Mouse (Mus musculus): ENCODE results near the gene Fam208a. TPM values are rescaled to one million over a fixed set of nuclear protein-coding genes. Genes with fewer than 3 reads are reported as not detected.

Fam208a gene
- 35.3 and 39.4 TPM in 2 replicates for polyA plus RNA-seq (2012; rRNA removed)

GRCm38 (mm10) chr14:27428573-27428972, at the start of gene Fam208a:
Fam208a (plus strand) TSS chr14:27428834.

DNA sequence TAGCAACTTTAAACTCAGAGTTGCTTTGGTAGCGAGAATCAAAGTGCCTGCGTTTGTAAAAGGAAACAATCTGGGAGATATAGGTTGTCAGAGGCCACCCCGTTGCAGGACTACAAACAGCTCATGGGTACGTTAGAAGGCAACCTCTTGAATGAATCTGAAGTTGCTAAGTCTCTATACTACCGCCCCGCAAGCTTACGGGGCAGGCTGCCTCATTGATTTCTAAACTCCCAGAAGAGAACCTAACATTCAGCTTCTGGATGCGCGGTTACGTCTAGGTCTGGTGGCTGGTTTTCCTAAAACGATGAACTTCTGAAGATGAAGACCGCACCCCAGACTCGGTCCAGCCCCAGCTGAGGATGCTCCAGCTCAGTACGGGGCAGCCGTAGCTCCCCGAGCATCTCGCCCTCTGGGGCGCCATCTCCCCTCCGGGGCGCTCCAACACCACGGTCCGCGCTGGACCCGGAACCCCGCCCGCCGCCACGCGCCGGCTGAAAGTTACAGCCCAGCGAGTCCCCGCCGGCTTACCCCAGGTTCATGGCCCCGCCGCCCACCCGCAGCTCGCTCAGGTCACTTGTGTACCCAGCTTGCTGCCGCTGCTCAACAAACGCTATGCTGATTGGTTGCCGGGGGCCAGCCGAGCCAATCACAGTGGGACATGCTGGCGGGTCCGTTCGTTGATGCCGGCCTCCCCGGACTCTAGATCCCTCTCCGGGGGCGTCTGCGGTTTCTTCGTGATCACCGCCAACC, 79.4 kb downstream of the Fam208a start, which contains the start of gene Ccdc66:
Gene Ccdc66 (minus strand): TSS at position 567 of the 750 bp plus-strand sequence.

Other genes with a start within 250 kb of the Fam208a start
- gene Ccdc66, start 79.6 kb downstream of the Fam208a start, polyA plus RNA-seq (2012; rRNA removed): 12.8 and 14.8 TPM in 2 replicates
- gene Erc2, start 193.6 kb downstream of the Fam208a start, polyA plus RNA-seq (2012; rRNA removed): 56.0 and 56.7 TPM in 2 replicates